Mouse (Mus musculus) stomach, postnatal 0 days (tissue): ENCODE measurements around the gene Tcte1.

ENCODE experiments used
- CTCF ChIP-seq: IDR thresholded peaks from 2 replicates; pipeline ENCODE4 v1.5.1; 2016; ENCODE audit warnings: antibody characterized with exemption, low read depth, mild to moderate bottlenecking, moderate library complexity
- EP300 ChIP-seq: optimal IDR thresholded peaks from 2 replicates; pipeline ENCODE3; 2016; ENCODE audit warnings: antibody characterized with exemption

- no peak for TF ChIP-seq CTCF
- TF ChIP-seq EP300 = no peak
These were observed 5.6 kb upstream of the Tcte1 start for GRCm38 (mm10) chr17:45517549-45518215.
